Mouse (Mus musculus): Measurements from ENCODE around the gene Pln. TPM values are rescaled to one million over a fixed set of nuclear protein-coding genes. Genes with fewer than 3 reads are reported as not detected.

Pln gene
- total RNA-seq, 1 experiment: not detected

- Histone ChIP-seq H3K4me1 (ENCODE audit: control insufficient read depth in 2 of 2, insufficient read depth in 2 of 2, low read length in 2 of 2, poor library complexity in 1 of 2) (no peaks in the 10 kb centered on the region), H3K36me3 (ENCODE audit: control insufficient read depth, insufficient read depth, low read length, poor library complexity, severe bottlenecking) (no peaks in the 10 kb centered on the region), H3K9ac (ENCODE audit: insufficient read depth, low read depth, low read length, poor library complexity, severe bottlenecking) (no peak overlapping the region), H3K9me3 (ENCODE audit: control insufficient read depth, insufficient read depth, low read depth, low read length) (no peaks in the 10 kb centered on the region), H3K4me3 (ENCODE audit: insufficient read depth in 1 of 2, low read depth in 1 of 2, low read length in 2 of 2, poor library complexity in 1 of 2, severe bottlenecking in 1 of 2) (no peak overlapping the region), H3K27ac (ENCODE audit: insufficient read depth, low read depth, low read length, poor library complexity, severe bottlenecking) (no peak overlapping the region)
- no peak for DNase-seq (ENCODE audit: low read depth, low spot score)
- in situ Hi-C loops (cut with MboI; ENCODE audit: low sequenced_read_pairs in 2 of 2, unreplicated experiment in 2 of 2): no loop called here
- no peak for TF ChIP-seq MAFK (IDR thresholded peaks at IDR 0.05; ENCODE audit: insufficient read depth, low read depth, low read length)
Measured at GRCm38 (mm10) chr10:53384896-53385295, 47.4 kb downstream of the Pln start.

- DNase-seq (ENCODE audit: low read depth, low spot score): no peak
- TF ChIP-seq MAFK (IDR thresholded peaks at IDR 0.05; ENCODE audit: insufficient read depth, low read depth, low read length) (no peak), ZC3H11A (IDR thresholded peaks at IDR 0.05; ENCODE audit: borderline replicate concordance, low read depth, low read length) (no peak), ZNF384 (IDR thresholded peaks at IDR 0.05; ENCODE audit: low read depth, low read length) (no peak), CHD2 (IDR thresholded peaks at IDR 0.05; ENCODE audit: low read depth, low read length) (no peak), HCFC1 (IDR thresholded peaks at IDR 0.05; ENCODE audit: borderline replicate concordance, insufficient read depth, low read length) (no peak)
- H3K27ac ChIP-seq (ENCODE audit: insufficient read depth, low read depth, low read length, poor library complexity, severe bottlenecking): no peak overlapping the region
- no peaks in the 10 kb centered on the region for H3K9me3 ChIP-seq (ENCODE audit: control insufficient read depth, insufficient read depth, low read depth, low read length)
- no peaks in the 10 kb centered on the region for H3K4me1 ChIP-seq (ENCODE audit: control insufficient read depth in 2 of 2, insufficient read depth in 2 of 2, low read length in 2 of 2, poor library complexity in 1 of 2)
- no peak overlapping the region for H3K4me3 ChIP-seq (ENCODE audit: insufficient read depth in 1 of 2, low read depth in 1 of 2, low read length in 2 of 2, poor library complexity in 1 of 2, severe bottlenecking in 1 of 2)
- in situ Hi-C loops (cut with MboI; ENCODE audit: low sequenced_read_pairs in 2 of 2, unreplicated experiment in 2 of 2): no loop called here
- no peak overlapping the region for H3K9ac ChIP-seq (ENCODE audit: insufficient read depth, low read depth, low read length, poor library complexity, severe bottlenecking)
- no peaks in the 10 kb centered on the region for H3K36me3 ChIP-seq (ENCODE audit: control insufficient read depth, insufficient read depth, low read length, poor library complexity, severe bottlenecking)
Measured at GRCm38 (mm10) chr10:53385438-53385837, 48.0 kb downstream of the Pln start.

- no peak for DNase-seq (ENCODE audit: low read depth, low spot score)
- Histone ChIP-seq H3K4me1 (ENCODE audit: control insufficient read depth in 2 of 2, insufficient read depth in 2 of 2, low read length in 2 of 2, poor library complexity in 1 of 2) (no peaks in the 10 kb centered on the region), H3K27ac (ENCODE audit: insufficient read depth, low read depth, low read length, poor library complexity, severe bottlenecking) (no peak overlapping the region), H3K4me3 (ENCODE audit: insufficient read depth in 1 of 2, low read depth in 1 of 2, low read length in 2 of 2, poor library complexity in 1 of 2, severe bottlenecking in 1 of 2) (no peak overlapping the region), H3K36me3 (ENCODE audit: control insufficient read depth, insufficient read depth, low read length, poor library complexity, severe bottlenecking) (no peaks in the 10 kb centered on the region), H3K9me3 (ENCODE audit: control insufficient read depth, insufficient read depth, low read depth, low read length) (no peaks in the 10 kb centered on the region), H3K9ac (ENCODE audit: insufficient read depth, low read depth, low read length, poor library complexity, severe bottlenecking) (no peak overlapping the region)
- in situ Hi-C loops (cut with MboI; ENCODE audit: low sequenced_read_pairs in 2 of 2, unreplicated experiment in 2 of 2): no loop called here
- TF ChIP-seq CHD2 (IDR thresholded peaks at IDR 0.05; ENCODE audit: low read depth, low read length): no peak
- TF ChIP-seq ZC3H11A (IDR thresholded peaks at IDR 0.05; ENCODE audit: borderline replicate concordance, low read depth, low read length): no peak
- no peak for TF ChIP-seq ZNF384 (IDR thresholded peaks at IDR 0.05; ENCODE audit: low read depth, low read length)
- no peak for TF ChIP-seq HCFC1 (IDR thresholded peaks at IDR 0.05; ENCODE audit: borderline replicate concordance, insufficient read depth, low read length)
- no peak for TF ChIP-seq MAFK (IDR thresholded peaks at IDR 0.05; ENCODE audit: insufficient read depth, low read depth, low read length)
Measured at GRCm38 (mm10) chr10:53388227-53388920, 50.9 kb downstream of the Pln start.

- Histone ChIP-seq H3K27ac (ENCODE audit: insufficient read depth, low read depth, low read length, poor library complexity, severe bottlenecking) (no peak overlapping the region), H3K9ac (ENCODE audit: insufficient read depth, low read depth, low read length, poor library complexity, severe bottlenecking) (no peak overlapping the region), H3K36me3 (ENCODE audit: control insufficient read depth, insufficient read depth, low read length, poor library complexity, severe bottlenecking) (no peaks in the 10 kb centered on the region), H3K4me3 (ENCODE audit: insufficient read depth in 1 of 2, low read depth in 1 of 2, low read length in 2 of 2, poor library complexity in 1 of 2, severe bottlenecking in 1 of 2) (no peak overlapping the region), H3K9me3 (ENCODE audit: control insufficient read depth, insufficient read depth, low read depth, low read length) (no peaks in the 10 kb centered on the region), H3K4me1 (ENCODE audit: control insufficient read depth in 2 of 2, insufficient read depth in 2 of 2, low read length in 2 of 2, poor library complexity in 1 of 2) (peaks cover 0 to 2% of the 10 kb centered on the region in 2 experiments; a peak in 1 of 4 replicates)
- TF ChIP-seq CHD2 (IDR thresholded peaks at IDR 0.05; ENCODE audit: low read depth, low read length) (no peak), ZNF384 (IDR thresholded peaks at IDR 0.05; ENCODE audit: low read depth, low read length) (no peak), HCFC1 (IDR thresholded peaks at IDR 0.05; ENCODE audit: borderline replicate concordance, insufficient read depth, low read length) (no peak), ZC3H11A (IDR thresholded peaks at IDR 0.05; ENCODE audit: borderline replicate concordance, low read depth, low read length) (no peak), MAFK (IDR thresholded peaks at IDR 0.05; ENCODE audit: insufficient read depth, low read depth, low read length) (no peak)
- DNase-seq (ENCODE audit: low read depth, low spot score): no peak
- in situ Hi-C loops (cut with MboI; ENCODE audit: low sequenced_read_pairs in 2 of 2, unreplicated experiment in 2 of 2): no loop called here
Measured at GRCm38 (mm10) chr10:53394923-53395629, 57.6 kb downstream of the Pln start.

Other genes with a start within 250 kb of the Pln start
- gene Cep85l, start 42.3 kb downstream of the Pln start, total RNA-seq (2012; rRNA removed): 3.4 and 3.6 TPM in 2 replicates